Comparison of ENCODE assay signal across 8 mouse cellular contexts in the genomic region with DNA sequence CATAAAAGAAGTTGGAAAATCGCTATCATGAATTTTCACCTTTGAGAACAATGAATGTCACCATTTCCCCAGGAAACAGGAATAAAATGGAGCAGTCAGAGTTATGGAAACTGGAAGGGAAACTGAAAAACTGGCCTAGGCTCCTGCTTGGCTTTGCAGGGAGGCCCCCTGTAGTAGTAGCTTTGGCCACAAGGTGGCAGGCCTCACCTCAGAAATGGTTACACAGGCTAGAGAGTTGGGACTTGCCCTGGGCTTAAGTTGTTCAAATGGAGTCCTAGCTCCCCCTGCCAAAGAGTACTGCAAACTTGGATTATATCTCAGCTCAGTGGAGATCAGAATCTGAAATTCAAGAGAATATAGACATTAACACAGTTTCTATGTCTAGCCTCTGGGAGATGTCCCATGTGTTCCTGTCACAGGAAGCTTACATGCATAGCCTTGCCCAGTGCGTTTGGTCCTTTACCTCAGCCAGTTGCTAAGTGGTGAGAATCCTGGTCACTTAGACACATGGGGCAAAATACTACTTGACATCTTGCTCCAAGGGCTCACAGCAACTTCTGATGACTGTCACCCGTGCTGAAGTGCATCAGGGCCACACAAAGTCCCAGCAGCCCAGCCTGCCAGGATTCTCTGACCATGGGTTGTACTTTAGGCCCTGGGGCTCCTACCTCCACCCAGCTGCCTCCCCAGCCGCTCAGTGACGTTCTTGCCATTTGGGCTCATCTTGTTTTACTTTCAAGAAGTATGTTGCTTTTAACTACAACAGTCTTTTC. TPM values are rescaled to one million over a fixed set of nuclear protein-coding genes. Genes with fewer than 3 reads are reported as not detected.
DNase-seq lines count a peak whose midpoint lies in the region; ATAC-seq and TF ChIP-seq lines count a peak whose summit lies in the region.

No protein-coding gene starts in this region.

- ATAC-seq in embryonic facial prominence, embryonic 11.5 days (replicated peaks; ENCODE audit: insufficient number of reproducible peaks, low FRiP score, low TSS enrichment, low read depth) = peak; percentile 49; the same call in 1 of the 2 replicates
- ATAC-seq in limb, embryonic 13.5 days (ENCODE audit: low FRiP score, low read depth) = peak; percentile 70; the same call in 1 of the 2 replicates

- TF ChIP-seq CTCF in heart, adult 2 months (IDR thresholded peaks at IDR 0.05) = peak; percentile 97

- peaks cover 5% of the 10 kb centered on the region; the same call in 1 of the 2 replicates for H3K4me1 ChIP-seq in embryonic facial prominence, embryonic 11.5 days (ENCODE audit: control insufficient read depth, insufficient read depth, low read length)
- H3K4me1 ChIP-seq in heart, adult 2 months (ENCODE audit: control insufficient read depth, insufficient read depth, low read length) = peaks cover 5% of the 10 kb centered on the region
- peaks cover 40% of the 10 kb centered on the region for H3K4me1 ChIP-seq in limb, embryonic 13.5 days

- H3K4me2 ChIP-seq in embryonic facial prominence, embryonic 11.5 days (ENCODE audit: low read depth, low read length) = no peak overlapping the region
- H3K4me2 ChIP-seq in limb, embryonic 13.5 days (replicated peaks) = no peak overlapping the region

- H3K79me2 ChIP-seq in heart, adult 2 months (replicated peaks; ENCODE audit: control insufficient read depth, insufficient read depth, low read length) = no peaks in the 10 kb centered on the region

- intact Hi-C loops in heart, adult 2 months (cut with DNase I) = loop anchor here (1.0 kb wide), 3 partner anchors 146 to 201 kb away; partner anchors contain the start of genes Nxn and Timm22

- H3K36me3 ChIP-seq in embryonic facial prominence, embryonic 11.5 days (replicated peaks; ENCODE audit: control insufficient read depth, insufficient read depth, low read depth, low read length) = no peaks in the 10 kb centered on the region
- no peaks in the 10 kb centered on the region for H3K36me3 ChIP-seq in heart, adult 2 months (ENCODE audit: control insufficient read depth, insufficient read depth, low read length)
- H3K36me3 ChIP-seq in limb, embryonic 13.5 days = peaks cover 30% of the 10 kb centered on the region

- 50% methylated on average over 5 of the region's 5 CpGs for WGBS in embryonic facial prominence, embryonic 11.5 days
- 43% methylated on average over 5 of the region's 5 CpGs for WGBS in heart, adult 2 months
- WGBS in limb, embryonic 13.5 days = 46% methylated on average over 5 of the region's 5 CpGs

- TF ChIP-seq EP300 in heart, adult 2 months (IDR thresholded peaks at IDR 0.05; ENCODE audit: insufficient read depth, low read depth, low read length) = peak; percentile 92; the same call in 1 of the 2 replicates

- H3K9ac ChIP-seq in embryonic facial prominence, embryonic 11.5 days (replicated peaks; ENCODE audit: low read length) = no peak overlapping the region
- H3K9ac ChIP-seq in heart, adult 2 months (ENCODE audit: low read depth, low read length) = no peak overlapping the region
- H3K9ac ChIP-seq in limb, embryonic 13.5 days = no peak overlapping the region

- TF ChIP-seq POLR2A in heart, adult 2 months (IDR thresholded peaks at IDR 0.05; ENCODE audit: insufficient read depth, low read depth, low read length) = no peak

- no peak overlapping the region for H3K4me3 ChIP-seq in embryonic facial prominence, embryonic 11.5 days (ENCODE audit: low read depth, low read length)
- H3K4me3 ChIP-seq in heart, adult 2 months = no peak overlapping the region
- no peak overlapping the region for H3K4me3 ChIP-seq in limb, embryonic 13.5 days

- DNase-seq in urinary bladder, adult 18-20 months (ENCODE audit: low spot score in 2 of 2) = peak; percentile 75 to 80
- DNase-seq in urinary bladder, postnatal 10 days (ENCODE audit: low spot score) = no peak
- peak; percentile 88 for DNase-seq in embryonic facial prominence, embryonic 11.5 days (ENCODE audit: low spot score)
- peak; percentile 85 to 93 for DNase-seq in heart, adult 2 months
- peak; percentile 63 to 89 for DNase-seq in kidney, adult 8-10 months
- peak; percentile 48 to 68 for DNase-seq in monocyte, adult 2 months (ENCODE audit: low read depth in 1 of 2, low spot score in 2 of 2)
- DNase-seq in spleen, postnatal 10 days (ENCODE audit: low spot score in 2 of 2) = peak; percentile 66 to 85

- H3K27ac ChIP-seq in embryonic facial prominence, embryonic 11.5 days (replicated peaks; ENCODE audit: low read depth, low read length) = no peak overlapping the region
- peak overlapping the region; percentile 33; the same call in 1 of the 2 replicates for H3K27ac ChIP-seq in heart, adult 2 months
- peak overlapping the region; percentile 3; the same call in 1 of the 2 replicates for H3K27ac ChIP-seq in limb, embryonic 13.5 days

- H3K27me3 ChIP-seq in embryonic facial prominence, embryonic 11.5 days (ENCODE audit: control insufficient read depth, insufficient read depth, low read length) = no peaks in the 10 kb centered on the region
- no peaks in the 10 kb centered on the region for H3K27me3 ChIP-seq in heart, adult 2 months (ENCODE audit: control insufficient read depth, insufficient read depth, low read length)
- no peaks in the 10 kb centered on the region for H3K27me3 ChIP-seq in limb, embryonic 13.5 days

- H3K9me3 ChIP-seq in embryonic facial prominence, embryonic 11.5 days (replicated peaks; ENCODE audit: control insufficient read depth, low read length) = no peaks in the 10 kb centered on the region
- H3K9me3 ChIP-seq in limb, embryonic 13.5 days = no peaks in the 10 kb centered on the region

RNA-seq across cellular contexts. Expression of gene Glod4, which starts 9.8 kb away (rescaled TPM):
- 152 and 158 TPM in 2 replicates for polyA plus RNA-seq in embryonic facial prominence, embryonic 11.5 days (2014; fragmentation: Nextera tagmentation; extraction: Ambion mirVana)
- 10 to 100 TPM; 34.2 to 41.5 TPM for total RNA-seq in heart, adult 2 months (2021)
- polyA plus RNA-seq in heart, adult 2 months (2012; rRNA removed) = 12.0 and 26.7 TPM in 2 replicates
- polyA plus RNA-seq in limb, embryonic 13.5 days (2015; fragmentation: Nextera tagmentation; extraction: Ambion mirVana) = 129 and 135 TPM in 2 replicates

RNA-seq across cellular contexts. Expression of gene Mrm3, which starts 9.8 kb away (rescaled TPM):
- polyA plus RNA-seq in embryonic facial prominence, embryonic 11.5 days (2014; fragmentation: Nextera tagmentation; extraction: Ambion mirVana) = 22.4 and 25.1 TPM in 2 replicates
- 10 to 100 TPM; 21.8 to 23.4 TPM for total RNA-seq in heart, adult 2 months (2021)
- 11.9 and 18.7 TPM in 2 replicates for polyA plus RNA-seq in heart, adult 2 months (2012; rRNA removed)
- 26.2 and 26.8 TPM in 2 replicates for polyA plus RNA-seq in limb, embryonic 13.5 days (2015; fragmentation: Nextera tagmentation; extraction: Ambion mirVana)

RNA-seq across cellular contexts. Expression of gene Gemin4, which starts 35.9 kb away (rescaled TPM):
- polyA plus RNA-seq in embryonic facial prominence, embryonic 11.5 days (2014; fragmentation: Nextera tagmentation; extraction: Ambion mirVana) = 54.7 and 55.6 TPM in 2 replicates
- total RNA-seq in heart, adult 2 months (2021) = 1 to 10 TPM; 3.9 to 4.5 TPM
- polyA plus RNA-seq in heart, adult 2 months (2012; rRNA removed) = 2.3 and 3.8 TPM in 2 replicates
- 31.6 and 35.2 TPM in 2 replicates for polyA plus RNA-seq in limb, embryonic 13.5 days (2015; fragmentation: Nextera tagmentation; extraction: Ambion mirVana)

RNA-seq across cellular contexts. Expression of gene Dbil5, which starts 35.9 kb away (rescaled TPM):
- 0.39 and 1.2 TPM in 2 replicates for polyA plus RNA-seq in embryonic facial prominence, embryonic 11.5 days (2014; fragmentation: Nextera tagmentation; extraction: Ambion mirVana)
- total RNA-seq in heart, adult 2 months (2021) = under 1 TPM in 1 of 2 experiments, not detected in 1; 0.43 TPM
- polyA plus RNA-seq in heart, adult 2 months (2012; rRNA removed) = 0.73 and 1.2 TPM in 2 replicates
- polyA plus RNA-seq in limb, embryonic 13.5 days (2015; fragmentation: Nextera tagmentation; extraction: Ambion mirVana) = 0.64 and 1.1 TPM in 2 replicates
